Mouse (Mus musculus) kidney, adult 2 months (tissue): ENCODE measurements around the gene Ddx60.

Experiments
- CTCF ChIP-seq: fragments of 200-500 bp; conservative IDR thresholded peaks from 2 replicates; pipeline ENCODE4 v1.5.1; 2011; ENCODE audit warnings: low read depth, mild to moderate bottlenecking, control low read depth, low read length, moderate library complexity, mixed read lengths; ENCODE audit not compliant: insufficient read depth, insufficient read length
- POLR2A ChIP-seq: fragments of 200-500 bp; IDR thresholded peaks from one replicate; pipeline ENCODE4 v1.6.1; 2011; ENCODE audit warnings: low read depth, low read length, control low read depth

DNA sequence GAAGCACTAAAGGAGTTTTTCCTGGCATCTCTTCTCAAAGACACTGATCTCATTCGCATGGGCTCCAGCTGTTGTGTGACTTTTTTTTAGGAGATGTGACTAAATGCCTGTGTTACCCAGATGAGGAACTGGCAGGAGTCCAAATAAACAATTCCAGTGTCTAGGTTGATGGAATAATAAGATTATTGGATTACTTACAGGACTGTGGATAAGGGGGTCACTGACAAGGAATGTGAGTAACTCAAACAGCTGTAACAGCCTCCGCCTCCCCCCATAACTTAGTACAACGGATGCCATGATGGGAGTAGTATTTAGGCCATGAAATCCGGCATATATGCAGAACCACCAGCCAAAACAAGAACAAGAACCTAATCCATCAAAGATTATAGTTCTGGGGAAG is 10.6 kb upstream of the Ddx60 start:
- no peak for TF ChIP-seq CTCF
- TF ChIP-seq POLR2A = no peak
